Mouse (Mus musculus) spleen, adult 2 months (tissue): Measurements from ENCODE around the gene Psmb2.

ENCODE experiments used
- CTCF ChIP-seq: fragments of 200-500 bp; IDR thresholded peaks from 2 replicates; pipeline ENCODE4 v1.5.1; 2011; ENCODE audit warnings: mild to moderate bottlenecking, inconsistent platforms; ENCODE audit not compliant: insufficient read depth, insufficient read length, insufficient replicate concordance; ENCODE audit errors: extremely low read depth
- POLR2A ChIP-seq: fragments of 200-500 bp; IDR thresholded peaks from 2 replicates; pipeline ENCODE4 v1.6.1; 2011; ENCODE audit warnings: low read depth, low read length, inconsistent platforms

GRCm38 (mm10) chr4:126637446-126637845, 40.0 kb upstream of the Psmb2 start:
- TF ChIP-seq CTCF (no peak), POLR2A (no peak)
